Mouse (Mus musculus) cerebellum, adult 9-10 months (tissue): Measurements from ENCODE around the gene Slc22a27.
"Not testable (repeated sequence)": the region's sequence is repeated elsewhere in the genome, so short reads cannot be mapped to it uniquely, and the experiment has no call there.

Experiments used
- DNase-seq: peaks from one replicate; pipeline ENCODE4 v3.0.0; 2022

Slc22a27 gene

DNA sequence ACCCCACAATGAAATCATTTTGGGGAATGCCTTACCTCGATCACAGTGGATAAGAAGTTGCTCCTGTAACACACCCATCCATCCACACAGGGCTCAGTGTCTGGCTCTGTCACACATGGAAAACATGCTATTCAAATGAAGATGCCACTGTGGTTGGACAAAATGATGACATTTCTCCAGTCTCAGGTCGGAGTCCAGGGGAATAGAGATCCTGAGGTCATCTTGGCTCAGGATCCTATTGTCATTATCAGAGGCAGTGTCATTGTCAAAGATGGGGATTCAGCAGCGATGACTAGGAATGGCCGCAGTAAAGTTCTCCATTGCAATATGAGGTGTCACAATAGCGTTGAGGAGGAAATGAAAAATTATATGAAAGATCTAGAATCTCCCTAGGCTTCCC, at the start of gene Slc22a27:
Slc22a27 (minus strand) TSS at position 101 of the 400 bp plus-strand sequence.
- not testable (repeated sequence) for DNase-seq

DNA sequence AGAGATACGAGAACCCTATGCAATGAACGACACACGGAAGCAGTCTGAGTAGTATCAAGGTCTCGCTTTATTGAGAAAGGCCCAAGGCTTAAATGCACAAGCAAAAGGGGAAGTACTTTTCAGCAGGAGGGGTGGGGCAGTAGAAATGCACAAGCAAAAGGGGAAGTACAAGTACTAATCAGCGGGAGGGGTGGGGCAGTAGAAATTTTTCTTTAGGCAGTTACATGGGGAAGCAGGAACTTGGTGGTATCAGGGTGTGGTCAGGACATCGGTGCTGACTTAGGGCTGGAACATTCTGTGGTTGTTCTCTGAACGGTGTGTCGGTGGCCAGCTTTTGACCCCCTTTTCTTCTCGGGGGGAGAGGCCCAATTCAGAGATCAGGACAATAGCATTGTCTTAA, 45.8 kb upstream of the Slc22a27 start:
- DNase-seq, result not testable (repeated sequence)

DNA sequence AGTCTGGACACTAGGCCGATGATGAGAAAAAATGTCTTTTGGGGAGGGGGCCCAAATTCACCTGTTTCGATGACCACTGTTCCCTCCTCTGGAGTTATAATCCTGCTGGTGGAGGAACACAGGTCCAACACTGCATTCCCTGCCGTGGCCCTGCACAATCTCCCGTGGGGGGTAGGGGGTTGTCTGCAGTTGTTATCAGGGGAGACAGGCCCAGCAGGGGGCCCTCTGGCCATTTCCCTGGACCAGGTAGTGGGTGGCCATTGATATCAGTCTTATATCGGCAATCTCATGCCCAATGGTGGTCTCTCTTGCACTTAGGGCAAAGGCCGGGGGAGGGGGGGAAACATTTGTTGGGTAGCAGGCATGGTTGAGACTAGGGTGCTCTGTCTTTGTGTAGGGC, 43.3 kb upstream of the Slc22a27 start:
- DNase-seq, result not testable (repeated sequence)

DNA sequence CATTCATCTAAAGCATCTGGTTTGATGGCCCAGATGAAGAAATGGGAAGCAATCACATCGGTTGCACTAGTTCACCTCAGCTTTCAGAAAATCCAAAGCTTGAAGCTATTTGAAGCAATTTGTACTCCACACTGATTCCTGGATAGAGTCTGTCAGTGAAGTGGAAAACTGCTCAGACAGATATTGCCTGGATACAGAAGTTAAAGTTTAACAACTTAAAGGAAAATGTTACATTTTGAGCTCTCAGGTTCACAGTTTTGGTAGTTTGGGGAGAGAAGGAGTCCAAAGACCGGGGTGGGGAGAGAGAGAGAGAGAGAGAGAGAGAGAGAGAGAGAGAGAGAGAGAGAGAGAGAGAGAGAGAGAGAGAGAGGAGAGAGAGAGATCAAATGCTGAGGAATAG, 2.9 kb upstream of the Slc22a27 start:
- no peak for DNase-seq

DNA sequence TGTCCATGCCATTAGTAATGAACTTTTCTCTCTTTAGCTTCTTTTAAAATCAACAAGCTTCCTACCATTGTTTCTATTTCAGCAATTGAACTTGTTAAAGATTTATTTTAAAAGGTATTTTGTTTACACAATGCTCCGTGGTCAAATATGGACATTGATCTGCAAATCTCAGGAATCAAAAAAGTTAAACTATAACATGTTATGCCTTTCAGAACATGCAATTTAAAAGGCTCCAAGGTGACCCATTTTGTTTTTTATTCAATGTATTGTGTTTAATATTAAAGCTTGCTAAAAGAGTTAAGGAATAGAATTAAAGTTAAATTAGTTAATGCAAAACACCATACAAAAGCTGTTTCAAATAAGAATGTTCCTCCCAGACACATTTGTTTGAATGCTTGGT, 723 bp upstream of the Slc22a27 start:
- not testable (repeated sequence) for DNase-seq

DNA sequence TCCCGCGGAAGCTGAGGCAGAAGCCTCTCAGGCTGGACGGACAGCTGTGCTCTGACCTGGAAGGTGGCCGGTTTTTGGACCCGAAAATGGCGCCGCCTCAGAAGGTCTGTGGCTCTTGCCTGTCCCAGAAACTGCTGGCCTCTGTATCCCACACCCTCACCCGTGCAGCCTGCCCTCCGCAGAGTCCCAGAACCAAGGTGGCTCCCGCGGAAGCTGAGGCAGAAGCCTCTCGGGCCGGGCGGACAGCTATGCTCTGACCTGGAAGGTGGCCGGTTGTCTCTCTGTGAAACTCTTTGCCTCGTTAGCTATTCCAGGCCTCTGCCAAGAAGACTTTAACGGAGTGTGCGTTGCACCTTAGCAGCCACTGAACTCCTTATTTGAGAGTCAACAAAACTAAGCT, 26.4 kb downstream of the Slc22a27 start:
- DNase-seq, result not testable (repeated sequence)

DNA sequence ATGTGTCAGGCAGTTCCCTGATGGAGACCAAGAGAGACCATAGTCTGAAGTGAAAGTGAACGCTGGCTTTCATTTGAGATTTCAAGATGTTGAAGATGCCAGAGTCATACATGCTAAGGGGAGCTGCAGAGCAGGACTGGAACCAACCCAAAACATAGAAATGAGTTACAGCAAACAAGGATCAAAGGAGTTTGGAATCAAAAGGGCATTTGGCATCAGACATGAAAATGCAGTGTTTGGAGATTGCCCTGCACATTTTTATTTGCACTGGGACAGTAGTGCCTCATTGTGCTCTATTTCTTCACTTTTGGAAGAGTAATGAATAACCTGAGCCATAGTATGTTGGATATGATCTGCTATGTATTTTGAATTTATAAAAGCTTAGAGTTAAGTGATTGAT, 89.2 kb downstream of the Slc22a27 start:
- no peak for DNase-seq

DNA sequence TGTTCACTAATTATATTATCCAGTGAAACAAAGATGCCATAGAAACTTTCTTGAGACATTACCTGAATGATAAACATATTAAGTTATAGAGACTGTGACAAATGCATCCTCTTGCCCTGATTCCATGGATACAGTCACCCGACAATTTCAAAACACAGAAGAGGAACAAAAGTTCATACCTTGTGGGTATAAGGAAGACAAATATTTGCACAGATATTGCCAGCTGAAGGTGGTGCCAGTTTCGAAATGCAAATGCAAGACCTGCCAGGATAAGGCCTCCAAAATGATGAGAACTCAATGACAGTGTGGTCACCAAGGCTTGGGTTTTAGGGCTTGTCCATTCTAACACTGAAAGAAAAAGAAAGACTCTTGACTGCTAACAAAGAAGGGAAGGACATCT, 136.0 kb downstream of the Slc22a27 start:
- DNase-seq, result no peak
